Mouse (Mus musculus) hindbrain, postnatal 0 days (tissue): ENCODE results near the gene Tgfb2. TPM values are rescaled to one million over a fixed set of nuclear protein-coding genes. Genes with fewer than 3 reads are reported as not detected.
A peak's percentile ranks its signal among the peaks of the same experiment; 100 is the strongest.

Experiments
- ATAC-seq: fragments of 200-750 bp; cut with Nextera tagmentation; 2 replicates; pipeline ENCODE4 v1.8.0; 2017; ENCODE audit warnings: mild to moderate bottlenecking, moderate TSS enrichment, moderate library complexity
- DNase-seq: peaks from one replicate; pipeline ENCODE4 v3.0.0-alpha.2; 2015; ENCODE audit warnings: low spot score
- H3K27ac ChIP-seq: fragments of 300-500 bp; sonication (generic); 2 replicates; pipeline ENCODE4 v1.5.1; 2014; ENCODE audit warnings: mild to moderate bottlenecking
- H3K27me3 ChIP-seq: fragments of 300-500 bp; sonication (generic); 2 replicates; pipeline ENCODE4 v1.6.1; 2014; ENCODE audit warnings: low read length, mixed read lengths; ENCODE audit not compliant: insufficient read depth
- H3K36me3 ChIP-seq: fragments of 300-500 bp; sonication (generic); 2 replicates; pipeline ENCODE4 v1.6.1; 2014; ENCODE audit warnings: low read length, mixed read lengths; ENCODE audit not compliant: insufficient read depth
- H3K4me1 ChIP-seq: fragments of 300-500 bp; sonication (generic); 2 replicates; pipeline ENCODE4 v1.6.1; 2014; ENCODE audit warnings: antibody characterized with exemption, low read length, mixed read lengths; ENCODE audit not compliant: insufficient read depth
- H3K4me2 ChIP-seq: fragments of 300-500 bp; sonication (generic); 2 replicates; pipeline ENCODE4 v1.6.1; 2014; ENCODE audit warnings: low read depth, mild to moderate bottlenecking, low read length, moderate library complexity, mixed read lengths
- H3K4me3 ChIP-seq: fragments of 300-500 bp; sonication (generic); 2 replicates; pipeline ENCODE4 v1.5.1; 2014; ENCODE audit warnings: low read length
- H3K9ac ChIP-seq: fragments of 300-500 bp; sonication (generic); replicated peaks from 2 replicates; pipeline ENCODE4 v1.6.1; 2014; ENCODE audit warnings: mild to moderate bottlenecking, low read length, moderate library complexity, mixed read lengths
- H3K9me3 ChIP-seq: fragments of 300-500 bp; sonication (generic); 2 replicates; pipeline ENCODE4 v1.6.1; 2016; ENCODE audit warnings: low read length, mixed read lengths
- CTCF ChIP-seq: IDR thresholded peaks from 2 replicates; pipeline ENCODE4 v1.5.1; 2016; ENCODE audit warnings: antibody characterized with exemption, control low read depth, low read depth
- WGBS: fragments of 180-500 bp; shearing (Covaris S2); extraction: QIAGEN DNeasy Blood & Tissue Kit; methylation state at CpG from one replicate; pipeline ENCODE4 v1.1.7; 2014; 5-methylcytosine and 5-hydroxymethylcytosine counted together
- polyA plus RNA-seq: library from polyadenylated mRNA; unstranded; fragments of >200 nt; fragmentation: Nextera tagmentation; extraction: Ambion mirVana; gene quantifications from 2 replicates; pipeline ENCODE4 v1.2.1, GENCODE M21; 2015
- total RNA-seq: library from RNA; depleted of rRNA; stranded (reverse); fragments of >200 nt; gene quantifications from 2 replicates; pipeline ENCODE4 v1.2.3, GENCODE M21; 2014

Tgfb2 gene
- total and polyA plus RNA-seq, 2 experiments from 2014 or later = 13.1 to 30.6 TPM

- H3K4me3 ChIP-seq = no peak overlapping the region
- no peak overlapping the region for H3K27ac ChIP-seq
- H3K27me3 ChIP-seq = no peaks in the 10 kb centered on the region
- 79% methylated on average over 6 of the region's 6 CpGs for WGBS
- H3K4me1 ChIP-seq = no peaks in the 10 kb centered on the region
- DNase-seq (no peak), ATAC-seq (no peak)
- H3K9ac ChIP-seq = no peak overlapping the region
- H3K9me3 ChIP-seq = no peaks in the 10 kb centered on the region
- no peak for TF ChIP-seq CTCF
- H3K4me2 ChIP-seq = no peak overlapping the region
- no peaks in the 10 kb centered on the region for H3K36me3 ChIP-seq
These were observed 87.5 kb downstream of the Tgfb2 start for GRCm38 (mm10) chr1:186618285-186618684.

GRCm38 (mm10) chr1:186611371-186611770 is 94.4 kb downstream of the Tgfb2 start:
- no peak for TF ChIP-seq CTCF
- H3K9ac ChIP-seq = no peak overlapping the region
- DNase-seq = no peak

GRCm38 (mm10) chr1:186610481-186610880 is 95.3 kb downstream of the Tgfb2 start:
- no peak overlapping the region for H3K4me3 ChIP-seq
- no peak overlapping the region for H3K9ac ChIP-seq
- 0 out of 2 replicates have a peak, but pooled peaks cover 7% of the 10 kb centered on the region for H3K4me1 ChIP-seq
- no peak for DNase-seq
- H3K9me3 ChIP-seq = no peaks in the 10 kb centered on the region
- H3K36me3 ChIP-seq = no peaks in the 10 kb centered on the region
- H3K27ac ChIP-seq = peak overlapping the region; percentile 59; the same call in 1 of the 2 replicates
- ATAC-seq = no peak
- TF ChIP-seq CTCF = no peak
- H3K27me3 ChIP-seq = no peaks in the 10 kb centered on the region
- H3K4me2 ChIP-seq = no peak overlapping the region
- whole genome bisulfite sequencing = 89% methylated on average over 5 of the region's 5 CpGs

More at GRCm38 (mm10) chr1:186611371-186611770, 94.4 kb downstream of the Tgfb2 start:
- Histone ChIP-seq H3K36me3 (no peaks in the 10 kb centered on the region), H3K4me2 (no peak overlapping the region), H3K4me1 (0 out of 2 replicates have a peak, but pooled peaks cover 7% of the 10 kb centered on the region), H3K4me3 (no peak overlapping the region), H3K27me3 (no peaks in the 10 kb centered on the region), H3K27ac (no peak overlapping the region), H3K9me3 (no peaks in the 10 kb centered on the region)
- ATAC-seq = no peak
- 97% methylated on average over 2 of the region's 2 CpGs for WGBS

DNA sequence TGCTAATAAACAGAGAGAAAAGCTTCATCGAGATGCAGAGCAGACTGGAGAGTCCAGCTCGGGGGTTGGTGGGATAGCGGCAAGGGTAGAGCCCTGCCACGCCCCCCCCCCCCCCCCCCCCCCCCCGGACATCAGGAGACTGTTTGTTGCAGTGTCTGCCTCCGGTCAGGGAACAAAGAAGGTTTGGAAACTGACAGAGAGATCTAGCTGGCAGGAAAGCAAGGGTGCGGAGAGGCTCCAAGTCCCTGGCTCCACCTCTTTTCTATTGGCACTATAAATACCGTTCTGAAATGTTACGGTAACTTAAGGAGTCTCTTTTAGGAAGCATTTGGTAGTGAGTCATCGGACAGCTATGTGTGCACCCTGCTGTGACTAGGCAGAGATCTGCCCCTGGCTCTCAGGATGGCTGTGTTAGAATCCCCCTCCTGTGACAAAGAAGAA is 96.0 kb downstream of the Tgfb2 start:
- no peak for TF ChIP-seq CTCF

GRCm38 (mm10) chr1:186608116-186608515 is 97.7 kb downstream of the Tgfb2 start:
- ATAC-seq (no peak), DNase-seq (no peak)
- no peaks in the 10 kb centered on the region for H3K9me3 ChIP-seq
- H3K4me2 ChIP-seq = no peak overlapping the region
- 0 out of 2 replicates have a peak, but pooled peaks cover 7% of the 10 kb centered on the region for H3K4me1 ChIP-seq
- WGBS = 87% methylated on average over 3 of the region's 3 CpGs
- no peaks in the 10 kb centered on the region for H3K36me3 ChIP-seq
- no peak overlapping the region for H3K9ac ChIP-seq
- no peak overlapping the region for H3K27ac ChIP-seq
- H3K4me3 ChIP-seq = no peak overlapping the region
- no peaks in the 10 kb centered on the region for H3K27me3 ChIP-seq
- no peak for TF ChIP-seq CTCF

More for the DNA sequence above, 96.0 kb downstream of the Tgfb2 start:
- peak overlapping the region; percentile 59; the same call in 1 of the 2 replicates for H3K27ac ChIP-seq
- H3K9ac ChIP-seq = no peak overlapping the region
- DNase-seq (peak; percentile 70), ATAC-seq (peak; percentile 94)
- peak overlapping the region; percentile 39 for H3K4me2 ChIP-seq
- 2% methylated on average over 9 of the region's 10 CpGs for WGBS
- no peaks in the 10 kb centered on the region for H3K36me3 ChIP-seq
- no peaks in the 10 kb centered on the region for H3K9me3 ChIP-seq
- no peaks in the 10 kb centered on the region for H3K27me3 ChIP-seq
- no peak overlapping the region for H3K4me3 ChIP-seq
- 0 out of 2 replicates have a peak, but pooled peaks cover 7% of the 10 kb centered on the region for H3K4me1 ChIP-seq

- Histone ChIP-seq H3K27me3 (no peaks in the 10 kb centered on the region), H3K9me3 (no peaks in the 10 kb centered on the region), H3K9ac (no peak overlapping the region), H3K36me3 (no peaks in the 10 kb centered on the region), H3K4me1 (0 out of 2 replicates have a peak, but pooled peaks cover 7% of the 10 kb centered on the region), H3K4me2 (no peak overlapping the region), H3K27ac (no peak overlapping the region), H3K4me3 (no peak overlapping the region)
- ATAC-seq (no peak), DNase-seq (no peak)
- TF ChIP-seq CTCF = no peak
- 60% methylated on average over 2 of the region's 2 CpGs for WGBS
These were observed 100.2 kb downstream of the Tgfb2 start for GRCm38 (mm10) chr1:186605635-186606034.

DNA sequence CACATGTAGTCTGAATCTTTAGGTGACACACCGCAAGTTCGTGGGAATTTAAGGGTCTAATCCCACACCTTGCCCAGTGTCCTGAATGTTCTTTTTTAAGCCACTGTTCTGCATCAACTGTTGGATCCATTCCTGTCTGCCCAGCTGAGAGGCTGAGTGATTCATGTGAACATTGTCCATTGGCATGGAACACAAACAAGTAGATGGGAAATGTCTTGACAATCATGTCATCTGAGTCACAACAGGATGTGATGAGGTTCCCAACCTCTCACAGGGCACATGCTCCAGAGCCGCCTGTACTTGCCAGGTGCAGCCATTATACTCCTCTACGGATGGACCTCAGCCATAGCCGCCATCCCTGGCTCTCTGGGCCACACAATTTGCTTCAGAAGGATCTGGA is 101.7 kb downstream of the Tgfb2 start:
- DNase-seq (peak; percentile 18), ATAC-seq (0 out of 2 replicates have a peak, but pooled peaks have one; percentile 32)
- H3K27me3 ChIP-seq = no peaks in the 10 kb centered on the region
- no peaks in the 10 kb centered on the region for H3K36me3 ChIP-seq
- TF ChIP-seq CTCF = no peak
- H3K4me3 ChIP-seq = no peak overlapping the region
- no peak overlapping the region for H3K9ac ChIP-seq
- H3K4me2 ChIP-seq = no peak overlapping the region
- no peaks in the 10 kb centered on the region for H3K9me3 ChIP-seq
- WGBS = 85% methylated on average over 5 of the region's 5 CpGs
- 0 out of 2 replicates have a peak, but pooled peaks cover 2% of the 10 kb centered on the region for H3K4me1 ChIP-seq
- H3K27ac ChIP-seq = no peak overlapping the region
